Mouse (Mus musculus) adrenal gland, postnatal 0 days (tissue): ENCODE data around the gene D17Wsu92e. TPM values are rescaled to one million over a fixed set of nuclear protein-coding genes. Genes with fewer than 3 reads are reported as not detected.

Source experiments
- polyA plus RNA-seq: library from polyadenylated mRNA; unstranded; fragments of >200 nt; fragmentation: Nextera tagmentation; extraction: Ambion mirVana; gene quantifications from 2 replicates; pipeline ENCODE4 v1.2.1, GENCODE M21; 2015

D17Wsu92e gene
- 13.6 and 21.4 TPM in 2 replicates for polyA plus RNA-seq

GRCm38 (mm10) chr17:27820568-27821406, at the start of gene D17Wsu92e:
D17Wsu92e (minus strand) TSS chr17:27820648.

GRCm38 (mm10) chr17:27856265-27856797, 35.9 kb upstream of the D17Wsu92e start, which contains the start of gene Uhrf1bp1:
Uhrf1bp1 (plus strand) TSS chr17:27856441.

DNA sequence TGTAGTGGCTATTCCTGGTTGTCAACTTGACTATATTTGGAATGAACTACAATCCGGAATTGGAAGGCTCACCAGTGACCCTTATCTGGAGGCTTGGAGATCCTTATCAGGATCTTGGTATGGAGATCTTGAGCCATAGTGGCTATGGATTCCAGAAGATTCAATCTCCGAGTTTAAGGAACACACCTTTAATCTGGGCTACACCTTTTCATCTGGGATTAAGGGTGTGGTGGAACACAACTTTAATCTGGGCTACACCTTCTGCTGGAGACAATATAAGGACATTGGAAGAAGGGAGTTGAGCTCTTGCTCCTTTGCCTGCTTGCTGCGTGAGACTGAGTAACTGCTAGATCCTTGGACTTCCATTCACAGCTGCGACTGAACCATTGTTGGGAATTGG, 17.4 kb upstream of the D17Wsu92e start, which contains the start of gene Snrpc:
Snrpc (plus strand) TSS at position 301 of the 400 bp plus-strand sequence.

GRCm38 (mm10) chr17:27728770-27729169, 91.7 kb downstream of the D17Wsu92e start, which contains the start of gene Spdef:
Spdef (minus strand) TSS chr17:27728955.

Other genes with a start within 250 kb of the D17Wsu92e start
- 68.1 and 68.2 TPM in 2 replicates for gene Nudt3, start 197.2 kb downstream of the D17Wsu92e start, polyA plus RNA-seq
- gene RPS10-NUDT3, start 185.4 kb downstream of the D17Wsu92e start, polyA plus RNA-seq = not detected in 2 replicates
- gene Rps10, start 184.0 kb downstream of the D17Wsu92e start, polyA plus RNA-seq = 862 and 1,179 TPM in 2 replicates
- gene Pacsin1, start 165.1 kb downstream of the D17Wsu92e start, polyA plus RNA-seq = 4.0 and 6.4 TPM in 2 replicates
- 0.25 and 0.27 TPM in 2 replicates for gene Spdef, start 91.7 kb downstream of the D17Wsu92e start, polyA plus RNA-seq
- 206 and 224 TPM in 2 replicates for gene Snrpc, start 17.5 kb upstream of the D17Wsu92e start, polyA plus RNA-seq
- 2.0 and 2.4 TPM in 2 replicates for gene Uhrf1bp1, start 35.8 kb upstream of the D17Wsu92e start, polyA plus RNA-seq
- gene Anks1, start 88.7 kb upstream of the D17Wsu92e start, polyA plus RNA-seq = 11.0 and 19.3 TPM in 2 replicates
- gene Taf11, start 89.2 kb upstream of the D17Wsu92e start, polyA plus RNA-seq = 55.7 and 65.6 TPM in 2 replicates